Mouse (Mus musculus) heart, embryonic 11.5 days (tissue): Measurements from ENCODE around the gene Cdk2. TPM values are rescaled to one million over a fixed set of nuclear protein-coding genes. Genes with fewer than 3 reads are reported as not detected.
"Not testable (repeated sequence)": the region's sequence is repeated elsewhere in the genome, so short reads cannot be mapped to it uniquely, and the experiment has no call there.

Experiments
- ATAC-seq: fragments of 200-750 bp; cut with Nextera tagmentation; replicated peaks from 2 replicates; pipeline ENCODE4 v1.8.0; 2017; ENCODE audit warnings: moderate library complexity; ENCODE audit not compliant: insufficient number of reproducible peaks, low FRiP score, low TSS enrichment
- H3K27ac ChIP-seq: fragments of 300-500 bp; sonication (generic); 2 replicates; pipeline ENCODE4 v1.5.1; 2014; ENCODE audit warnings: mild to moderate bottlenecking, low read depth, low read length
- H3K27me3 ChIP-seq: fragments of 300-500 bp; sonication (generic); 2 replicates; pipeline ENCODE4 v1.6.1; 2014; ENCODE audit warnings: mild to moderate bottlenecking, low read length, mixed read lengths; ENCODE audit not compliant: control insufficient read depth, insufficient read depth
- H3K36me3 ChIP-seq: fragments of 300-500 bp; sonication (generic); 2 replicates; pipeline ENCODE4 v1.6.1; 2014; ENCODE audit warnings: mild to moderate bottlenecking, low read length, moderate library complexity, mixed read lengths; ENCODE audit not compliant: control insufficient read depth, insufficient read depth
- H3K4me1 ChIP-seq: fragments of 300-500 bp; sonication (generic); 2 replicates; pipeline ENCODE4 v1.6.1; 2014; ENCODE audit warnings: low read length; ENCODE audit not compliant: control insufficient read depth, insufficient read depth
- H3K4me2 ChIP-seq: fragments of 300-500 bp; sonication (generic); 2 replicates; pipeline ENCODE4 v1.6.1; 2014; ENCODE audit warnings: mild to moderate bottlenecking, moderate library complexity
- H3K4me3 ChIP-seq: fragments of 300-500 bp; sonication (generic); 2 replicates; pipeline ENCODE4 v1.5.1; 2014; ENCODE audit warnings: low read depth, low read length
- H3K9ac ChIP-seq: fragments of 300-500 bp; sonication (generic); 2 replicates; pipeline ENCODE4 v1.6.1; 2014; ENCODE audit warnings: mild to moderate bottlenecking, low read depth, low read length, moderate library complexity
- H3K9me3 ChIP-seq: fragments of 300-500 bp; sonication (generic); replicated peaks from 2 replicates; pipeline ENCODE4 v1.6.1; 2016; ENCODE audit warnings: low read length; ENCODE audit not compliant: control insufficient read depth
- WGBS: fragments of 180-500 bp; shearing (Covaris S2); extraction: QIAGEN DNeasy Blood & Tissue Kit; methylation state at CpG from one replicate; pipeline ENCODE4 v1.1.7; 2014; ENCODE audit not compliant: insufficient replicate concordance; 5-methylcytosine and 5-hydroxymethylcytosine counted together
- polyA plus RNA-seq: library from polyadenylated mRNA; unstranded; fragments of >200 nt; fragmentation: Nextera tagmentation; extraction: Ambion mirVana; gene quantifications from 2 replicates; pipeline ENCODE4 v1.2.1, GENCODE M21; 2014

Gene Cdk2
- polyA plus RNA-seq, 1 experiment from 2014 or later, result 91.1 TPM

- Histone ChIP-seq H3K9ac (no peak overlapping the region), H3K27me3 (no peaks in the 10 kb centered on the region), H3K4me2 (no peak overlapping the region), H3K27ac (no peak overlapping the region), H3K9me3 (no peaks in the 10 kb centered on the region), H3K4me3 (no peak overlapping the region), H3K36me3 (no peaks in the 10 kb centered on the region), H3K4me1 (no peaks in the 10 kb centered on the region)
- no peak; the same call in 1 of the 2 replicates for ATAC-seq
- 78% methylated on average over 19 of the region's 19 CpGs for WGBS
These were observed 11.0 kb upstream of the Cdk2 start for GRCm38 (mm10) chr10:128715559-128716537.

- H3K4me2 ChIP-seq, ATAC-seq, H3K36me3 ChIP-seq, H3K27me3 ChIP-seq, H3K9ac ChIP-seq, H3K9me3 ChIP-seq, H3K4me3 ChIP-seq, H3K4me1 ChIP-seq, H3K27ac ChIP-seq: not testable (repeated sequence)
- WGBS, result 90% methylated on average over 7 of the region's 7 CpGs
These were observed 6.5 kb upstream of the Cdk2 start for GRCm38 (mm10) chr10:128711318-128711717.

- peak overlapping the region; percentile 98 for H3K27ac ChIP-seq
These were observed 474 bp upstream of the Cdk2 start for GRCm38 (mm10) chr10:128705317-128705693.

GRCm38 (mm10) chr10:128703895-128704294 lies 936 bp downstream of the Cdk2 start, which contains the start of gene Pmel:
Gene Pmel, plus strand, starts transcription at chr10:128704195.
- no peak for ATAC-seq
- 18% methylated on average over 4 of the region's 4 CpGs for WGBS

More at GRCm38 (mm10) chr10:128705317-128705693, 474 bp upstream of the Cdk2 start:
- no peak for ATAC-seq
- H3K4me2 ChIP-seq, result peak overlapping the region; percentile 85
- H3K4me3 ChIP-seq, result peak overlapping the region; percentile 86
- no peaks in the 10 kb centered on the region for H3K9me3 ChIP-seq
- 14% methylated on average over 11 of the region's 11 CpGs for WGBS
- peak overlapping the region; percentile 94 for H3K9ac ChIP-seq
- H3K4me1 ChIP-seq, result peaks cover 11% of the 10 kb centered on the region
- no peaks in the 10 kb centered on the region for H3K27me3 ChIP-seq
- peaks cover 9% of the 10 kb centered on the region for H3K36me3 ChIP-seq

GRCm38 (mm10) chr10:128702328-128703007 lies 2.4 kb downstream of the Cdk2 start:
- H3K9ac ChIP-seq, result no peak overlapping the region

More at GRCm38 (mm10) chr10:128703895-128704294, 936 bp downstream of the Cdk2 start, which contains the start of gene Pmel:
- Histone ChIP-seq H3K9me3 (no peaks in the 10 kb centered on the region), H3K27ac (peak within 1 kb of the TSS; percentile 98), H3K4me1 (peaks cover 21% of the 10 kb centered on the region), H3K9ac (peak within 1 kb of the TSS; percentile 94), H3K27me3 (no peaks in the 10 kb centered on the region), H3K4me3 (peak within 1 kb of the TSS; percentile 86), H3K4me2 (peak within 1 kb of the TSS; percentile 85), H3K36me3 (peaks cover 18% of the 10 kb centered on the region)

GRCm38 (mm10) chr10:128700712-128701111 lies 4.1 kb downstream of the Cdk2 start:
- no peak for ATAC-seq
- H3K9ac ChIP-seq, result no peak overlapping the region
- H3K4me2 ChIP-seq, result no peak overlapping the region
- H3K9me3 ChIP-seq, result no peaks in the 10 kb centered on the region
- H3K27ac ChIP-seq, result no peak overlapping the region
- peaks cover 26% of the 10 kb centered on the region for H3K4me1 ChIP-seq
- no peaks in the 10 kb centered on the region for H3K27me3 ChIP-seq
- 92% methylated on average over 5 of the region's 5 CpGs for WGBS
- H3K4me3 ChIP-seq, result no peak overlapping the region
- peaks cover 20% of the 10 kb centered on the region for H3K36me3 ChIP-seq

More at GRCm38 (mm10) chr10:128702328-128703007, 2.4 kb downstream of the Cdk2 start:
- no peak for ATAC-seq
- Histone ChIP-seq H3K4me3 (no peak overlapping the region), H3K9me3 (no peaks in the 10 kb centered on the region), H3K36me3 (peaks cover 20% of the 10 kb centered on the region), H3K4me1 (peaks cover 24% of the 10 kb centered on the region), H3K27me3 (no peaks in the 10 kb centered on the region), H3K27ac (no peak overlapping the region), H3K4me2 (no peak overlapping the region)
- 64% methylated on average over 6 of the region's 6 CpGs for WGBS

- Histone ChIP-seq H3K4me2 (0 out of 2 replicates have a peak overlapping the region, but pooled peaks have one; percentile 19), H3K4me3 (no peak overlapping the region), H3K9me3 (no peaks in the 10 kb centered on the region), H3K36me3 (peaks cover 20% of the 10 kb centered on the region), H3K27me3 (no peaks in the 10 kb centered on the region), H3K9ac (no peak overlapping the region), H3K27ac (peak overlapping the region; percentile 17; the same call in 1 of the 2 replicates), H3K4me1 (peaks cover 26% of the 10 kb centered on the region)
- no peak for ATAC-seq
- 44% methylated on average over 11 of the region's 11 CpGs for WGBS
These were observed 5.2 kb downstream of the Cdk2 start for GRCm38 (mm10) chr10:128699611-128700010.

- Histone ChIP-seq H3K4me3 (no peak overlapping the region), H3K4me1 (peaks cover 30% of the 10 kb centered on the region), H3K4me2 (no peak overlapping the region), H3K27ac (peak overlapping the region; percentile 48), H3K9me3 (no peaks in the 10 kb centered on the region), H3K36me3 (peaks cover 20% of the 10 kb centered on the region), H3K27me3 (no peaks in the 10 kb centered on the region), H3K9ac (peak overlapping the region; percentile 34; the same call in 1 of the 2 replicates)
- WGBS, result 78% methylated on average over 5 of the region's 5 CpGs
- ATAC-seq, result no peak
These were observed 5.8 kb downstream of the Cdk2 start for GRCm38 (mm10) chr10:128699006-128699405.
